Mouse (Mus musculus) erythroblast, adult 5-6 weeks (primary cell): ENCODE results near the gene Rad1. TPM values are rescaled to one million over a fixed set of nuclear protein-coding genes. Genes with fewer than 3 reads are reported as not detected.
"Not testable (repeated sequence)": the region's sequence is repeated elsewhere in the genome, so short reads cannot be mapped to it uniquely, and the experiment has no call there.

Experiments used
- ATAC-seq: replicated peaks from 2 replicates; pipeline ENCODE4 v1.8.0; 2016; ENCODE audit warnings: moderate number of reproducible peaks, mild to moderate bottlenecking, moderate TSS enrichment, inconsistent platforms; ENCODE audit not compliant: poor library complexity, low FRiP score, severe bottlenecking
- total RNA-seq, 2 experiments: library from RNA; stranded (forward) in 1 of 2; stranded (reverse) in 1 of 2; fragments of 150-400 nt in 1 of 2; fragments of 200-764, 138-1000 nt in 1 of 2; gene quantifications; 2 replicates each; pipeline versions ENCODE4 v1.2.3 to v1.2.4; 2015 to 2017; ENCODE audit warnings: low replicate concordance in 2 of 2

The Rad1 gene
- total RNA-seq, 2 experiments from 2014 or later = 1.3 to 10.6 TPM

GRCm38 (mm10) chr15:10500838-10501719 is 15.3 kb downstream of the Rad1 start:
- no peak for ATAC-seq

GRCm38 (mm10) chr15:10506099-10506498 is 20.3 kb downstream of the Rad1 start:
- ATAC-seq = no peak

- ATAC-seq = no peak
These were observed 29.3 kb downstream of the Rad1 start for GRCm38 (mm10) chr15:10515166-10515565.

- ATAC-seq = no peak
These were observed 40.1 kb downstream of the Rad1 start for GRCm38 (mm10) chr15:10525896-10526295.

GRCm38 (mm10) chr15:10531352-10531751 is 45.5 kb downstream of the Rad1 start:
- no peak for ATAC-seq

GRCm38 (mm10) chr15:10533361-10533760 is 47.5 kb downstream of the Rad1 start:
- ATAC-seq = not testable (repeated sequence)

GRCm38 (mm10) chr15:10534591-10534990 is 48.8 kb downstream of the Rad1 start:
- ATAC-seq = no peak

- no peak for ATAC-seq
These were observed 50.2 kb downstream of the Rad1 start for GRCm38 (mm10) chr15:10535969-10536368.

GRCm38 (mm10) chr15:10540271-10541088 is 54.7 kb downstream of the Rad1 start:
- no peak for ATAC-seq

Other genes with a start within 250 kb of the Rad1 start
- gene Gm21973, start 160.6 kb upstream of the Rad1 start, total RNA-seq (2015; ENCODE audit: low replicate concordance) = not detected in 2 replicates
- gene Gm21973, start 160.6 kb upstream of the Rad1 start, total RNA-seq (2017; ENCODE audit: low replicate concordance) = not detected in 2 replicates
- gene Agxt2, start 127.5 kb upstream of the Rad1 start, total RNA-seq (2015; ENCODE audit: low replicate concordance) = not detected in 2 replicates
- gene Agxt2, start 127.5 kb upstream of the Rad1 start, total RNA-seq (2017; ENCODE audit: low replicate concordance) = not detected in 2 replicates
- 5.2 and 26.5 TPM in 2 replicates for gene Dnajc21, start 15.5 kb upstream of the Rad1 start, total RNA-seq (2015; ENCODE audit: low replicate concordance)
- 6.6 and 9.9 TPM in 2 replicates for gene Dnajc21, start 15.5 kb upstream of the Rad1 start, total RNA-seq (2017; ENCODE audit: low replicate concordance)
- 32.2 and 39.6 TPM in 2 replicates for gene Brix1, start 71 bp upstream of the Rad1 start, total RNA-seq (2015; ENCODE audit: low replicate concordance)
- gene Brix1, start 71 bp upstream of the Rad1 start, total RNA-seq (2017; ENCODE audit: low replicate concordance) = 4.9 and 12.0 TPM in 2 replicates
- gene Ttc23l, start 72.7 kb downstream of the Rad1 start, total RNA-seq (2015; ENCODE audit: low replicate concordance) = not detected in 2 replicates
- not detected in 2 replicates for gene Ttc23l, start 72.7 kb downstream of the Rad1 start, total RNA-seq (2017; ENCODE audit: low replicate concordance)
- gene Rai14, start 228.6 kb downstream of the Rad1 start, total RNA-seq (2015; ENCODE audit: low replicate concordance) = 0.19 and 1.5 TPM in 2 replicates
- gene Rai14, start 228.6 kb downstream of the Rad1 start, total RNA-seq (2017; ENCODE audit: low replicate concordance) = 0.94 and 1.1 TPM in 2 replicates